Mouse (Mus musculus): ENCODE measurements around the gene Spryd3. TPM values are rescaled to one million over a fixed set of nuclear protein-coding genes. Genes with fewer than 3 reads are reported as not detected.
A peak's percentile ranks its signal among the peaks of the same experiment; 100 is the strongest.

The Spryd3 gene
- polyA plus RNA-seq (2014; fragmentation: Nextera tagmentation; extraction: Ambion mirVana): 10.1 and 11.9 TPM in 2 replicates

GRCm38 (mm10) chr15:102136129-102136758, at the start of gene Spryd3:
Gene Spryd3 (minus strand): TSS chr15:102136234.
- 0% methylated on average over 46 of the region's 50 CpGs for WGBS
- Histone ChIP-seq H3K4me1 (replicated peaks; ENCODE audit: control insufficient read depth, insufficient read depth, low read length) (no peaks in the 10 kb centered on the region), H3K9me3 (ENCODE audit: control insufficient read depth, low read length) (no peaks in the 10 kb centered on the region), H3K9ac (ENCODE audit: low read depth, low read length) (peak within 1 kb of the TSS; percentile 85), H3K4me2 (replicated peaks; ENCODE audit: low read depth, low read length) (peak within 1 kb of the TSS; percentile 60), H3K36me3 (ENCODE audit: control insufficient read depth, insufficient read depth, low read length) (0 out of 2 replicates have a peak, but pooled peaks cover 4% of the 10 kb centered on the region), H3K27ac (ENCODE audit: low read depth, low read length) (peak within 1 kb of the TSS; percentile 77), H3K4me3 (ENCODE audit: low read depth, low read length) (peak within 1 kb of the TSS; percentile 75), H3K27me3 (ENCODE audit: control insufficient read depth, insufficient read depth, low read length) (no peaks in the 10 kb centered on the region)
- peak; percentile 98 for DNase-seq (ENCODE audit: low spot score)
- peak; percentile 100 for ATAC-seq (ENCODE audit: low FRiP score)

GRCm38 (mm10) chr15:102183076-102183475, 47.0 kb upstream of the Spryd3 start:
- no peak overlapping the region for H3K27ac ChIP-seq (ENCODE audit: low read depth, low read length)
- no peaks in the 10 kb centered on the region for H3K4me1 ChIP-seq (replicated peaks; ENCODE audit: control insufficient read depth, insufficient read depth, low read length)
- DNase-seq (ENCODE audit: low spot score) (no peak), ATAC-seq (ENCODE audit: low FRiP score) (no peak)
- no peak overlapping the region for H3K9ac ChIP-seq (ENCODE audit: low read depth, low read length)
- H3K4me2 ChIP-seq (replicated peaks; ENCODE audit: low read depth, low read length): no peak overlapping the region
- H3K9me3 ChIP-seq (ENCODE audit: control insufficient read depth, low read length): no peaks in the 10 kb centered on the region
- H3K27me3 ChIP-seq (ENCODE audit: control insufficient read depth, insufficient read depth, low read length): no peaks in the 10 kb centered on the region
- 85% methylated on average over 3 of the region's 3 CpGs for WGBS
- no peak overlapping the region for H3K4me3 ChIP-seq (ENCODE audit: low read depth, low read length)
- H3K36me3 ChIP-seq (ENCODE audit: control insufficient read depth, insufficient read depth, low read length): no peaks in the 10 kb centered on the region

GRCm38 (mm10) chr15:102179924-102180323, 43.9 kb upstream of the Spryd3 start:
- H3K9ac ChIP-seq (ENCODE audit: low read depth, low read length): no peak overlapping the region
- H3K27ac ChIP-seq (ENCODE audit: low read depth, low read length): no peak overlapping the region
- no peak overlapping the region for H3K4me2 ChIP-seq (replicated peaks; ENCODE audit: low read depth, low read length)
- no peak overlapping the region for H3K4me3 ChIP-seq (ENCODE audit: low read depth, low read length)
- no peaks in the 10 kb centered on the region for H3K4me1 ChIP-seq (replicated peaks; ENCODE audit: control insufficient read depth, insufficient read depth, low read length)
- DNase-seq (ENCODE audit: low spot score) (no peak), ATAC-seq (ENCODE audit: low FRiP score) (no peak)
- no peaks in the 10 kb centered on the region for H3K9me3 ChIP-seq (ENCODE audit: control insufficient read depth, low read length)
- WGBS: 89% methylated on average over 14 of the region's 14 CpGs
- no peaks in the 10 kb centered on the region for H3K36me3 ChIP-seq (ENCODE audit: control insufficient read depth, insufficient read depth, low read length)
- no peaks in the 10 kb centered on the region for H3K27me3 ChIP-seq (ENCODE audit: control insufficient read depth, insufficient read depth, low read length)

- Histone ChIP-seq H3K4me2 (replicated peaks; ENCODE audit: low read depth, low read length) (no peak overlapping the region), H3K27ac (ENCODE audit: low read depth, low read length) (no peak overlapping the region), H3K9me3 (ENCODE audit: control insufficient read depth, low read length) (no peaks in the 10 kb centered on the region), H3K36me3 (ENCODE audit: control insufficient read depth, insufficient read depth, low read length) (no peaks in the 10 kb centered on the region), H3K4me3 (ENCODE audit: low read depth, low read length) (no peak overlapping the region), H3K27me3 (ENCODE audit: control insufficient read depth, insufficient read depth, low read length) (no peaks in the 10 kb centered on the region), H3K4me1 (replicated peaks; ENCODE audit: control insufficient read depth, insufficient read depth, low read length) (no peaks in the 10 kb centered on the region), H3K9ac (ENCODE audit: low read depth, low read length) (no peak overlapping the region)
- ATAC-seq (ENCODE audit: low FRiP score) (no peak), DNase-seq (ENCODE audit: low spot score) (no peak)
- WGBS: 83% methylated on average over 9 of the region's 9 CpGs
Observed at GRCm38 (mm10) chr15:102179106-102179505, 43.1 kb upstream of the Spryd3 start.

GRCm38 (mm10) chr15:102178279-102178678, 42.2 kb upstream of the Spryd3 start:
- H3K4me3 ChIP-seq (ENCODE audit: low read depth, low read length): no peak overlapping the region
- 17% methylated on average over 6 of the region's 6 CpGs for WGBS
- H3K9me3 ChIP-seq (ENCODE audit: control insufficient read depth, low read length): no peaks in the 10 kb centered on the region
- no peaks in the 10 kb centered on the region for H3K4me1 ChIP-seq (replicated peaks; ENCODE audit: control insufficient read depth, insufficient read depth, low read length)
- H3K27ac ChIP-seq (ENCODE audit: low read depth, low read length): no peak overlapping the region
- H3K27me3 ChIP-seq (ENCODE audit: control insufficient read depth, insufficient read depth, low read length): no peaks in the 10 kb centered on the region
- no peak overlapping the region for H3K9ac ChIP-seq (ENCODE audit: low read depth, low read length)
- ATAC-seq (ENCODE audit: low FRiP score) (no peak), DNase-seq (ENCODE audit: low spot score) (peak; percentile 78)
- H3K4me2 ChIP-seq (replicated peaks; ENCODE audit: low read depth, low read length): no peak overlapping the region
- no peaks in the 10 kb centered on the region for H3K36me3 ChIP-seq (ENCODE audit: control insufficient read depth, insufficient read depth, low read length)

GRCm38 (mm10) chr15:102177417-102177816, 41.4 kb upstream of the Spryd3 start:
- no peaks in the 10 kb centered on the region for H3K9me3 ChIP-seq (ENCODE audit: control insufficient read depth, low read length)
- no peaks in the 10 kb centered on the region for H3K4me1 ChIP-seq (replicated peaks; ENCODE audit: control insufficient read depth, insufficient read depth, low read length)
- ATAC-seq (ENCODE audit: low FRiP score) (no peak), DNase-seq (ENCODE audit: low spot score) (no peak)
- H3K4me2 ChIP-seq (replicated peaks; ENCODE audit: low read depth, low read length): no peak overlapping the region
- 87% methylated on average over 8 of the region's 8 CpGs for WGBS
- no peak overlapping the region for H3K27ac ChIP-seq (ENCODE audit: low read depth, low read length)
- no peak overlapping the region for H3K4me3 ChIP-seq (ENCODE audit: low read depth, low read length)
- no peaks in the 10 kb centered on the region for H3K36me3 ChIP-seq (ENCODE audit: control insufficient read depth, insufficient read depth, low read length)
- H3K27me3 ChIP-seq (ENCODE audit: control insufficient read depth, insufficient read depth, low read length): no peaks in the 10 kb centered on the region
- no peak overlapping the region for H3K9ac ChIP-seq (ENCODE audit: low read depth, low read length)

GRCm38 (mm10) chr15:102176571-102177316, 40.7 kb upstream of the Spryd3 start:
- Histone ChIP-seq H3K36me3 (ENCODE audit: control insufficient read depth, insufficient read depth, low read length) (no peaks in the 10 kb centered on the region), H3K9ac (ENCODE audit: low read depth, low read length) (no peak overlapping the region), H3K4me3 (ENCODE audit: low read depth, low read length) (no peak overlapping the region), H3K4me2 (replicated peaks; ENCODE audit: low read depth, low read length) (no peak overlapping the region), H3K27ac (ENCODE audit: low read depth, low read length) (no peak overlapping the region), H3K4me1 (replicated peaks; ENCODE audit: control insufficient read depth, insufficient read depth, low read length) (no peaks in the 10 kb centered on the region), H3K9me3 (ENCODE audit: control insufficient read depth, low read length) (no peaks in the 10 kb centered on the region), H3K27me3 (ENCODE audit: control insufficient read depth, insufficient read depth, low read length) (no peaks in the 10 kb centered on the region)
- ATAC-seq (ENCODE audit: low FRiP score) (no peak), DNase-seq (ENCODE audit: low spot score) (no peak)
- 93% methylated on average over 7 of the region's 7 CpGs for WGBS

- H3K27me3 ChIP-seq (ENCODE audit: control insufficient read depth, insufficient read depth, low read length): no peaks in the 10 kb centered on the region
- DNase-seq (ENCODE audit: low spot score): no peak
- H3K36me3 ChIP-seq (ENCODE audit: control insufficient read depth, insufficient read depth, low read length): no peaks in the 10 kb centered on the region
- H3K4me3 ChIP-seq (ENCODE audit: low read depth, low read length): no peak overlapping the region
- H3K9ac ChIP-seq (ENCODE audit: low read depth, low read length): no peak overlapping the region
- ATAC-seq (ENCODE audit: low FRiP score): no peak
- no peaks in the 10 kb centered on the region for H3K9me3 ChIP-seq (ENCODE audit: control insufficient read depth, low read length)
- H3K27ac ChIP-seq (ENCODE audit: low read depth, low read length): no peak overlapping the region
- H3K4me2 ChIP-seq (replicated peaks; ENCODE audit: low read depth, low read length): no peak overlapping the region
- no peaks in the 10 kb centered on the region for H3K4me1 ChIP-seq (replicated peaks; ENCODE audit: control insufficient read depth, insufficient read depth, low read length)
- WGBS: 91% methylated on average over 16 of the region's 16 CpGs
Observed at GRCm38 (mm10) chr15:102175736-102176319, 39.8 kb upstream of the Spryd3 start.
